Mouse (Mus musculus): ENCODE results near the gene Secisbp2l. TPM values are rescaled to one million over a fixed set of nuclear protein-coding genes. Genes with fewer than 3 reads are reported as not detected.

The Secisbp2l gene
- polyA plus RNA-seq, 1 experiment from 2014 or later: 32.7 TPM

- no peak overlapping the region for H3K27ac ChIP-seq
- H3K36me3 ChIP-seq (replicated peaks): no peaks in the 10 kb centered on the region
- no peak for ATAC-seq (replicated peaks)
- 82% methylated on average over 2 of the region's 2 CpGs for WGBS
- no peaks in the 10 kb centered on the region for H3K27me3 ChIP-seq (replicated peaks)
- peak overlapping the region; percentile 68 for H3K4me2 ChIP-seq
- H3K9ac ChIP-seq: peak overlapping the region; percentile 37; the same call in 1 of the 2 replicates
- no peaks in the 10 kb centered on the region for H3K9me3 ChIP-seq
- 0 out of 2 replicates have a peak overlapping the region, but pooled peaks have one; percentile 63 for H3K4me3 ChIP-seq
- H3K4me1 ChIP-seq: peaks cover 25% of the 10 kb centered on the region
Observed at GRCm38 (mm10) chr2:125781006-125781405, 1.7 kb downstream of the Secisbp2l start.

GRCm38 (mm10) chr2:125778380-125778779 is 4.3 kb downstream of the Secisbp2l start:
- Histone ChIP-seq H3K36me3 (replicated peaks) (no peaks in the 10 kb centered on the region), H3K4me2 (no peak overlapping the region), H3K27me3 (replicated peaks) (no peaks in the 10 kb centered on the region), H3K4me1 (peaks cover 23% of the 10 kb centered on the region), H3K4me3 (no peak overlapping the region), H3K9ac (no peak overlapping the region), H3K9me3 (no peaks in the 10 kb centered on the region), H3K27ac (no peak overlapping the region)
- 86% methylated on average over 12 of the region's 12 CpGs for WGBS
- no peak for ATAC-seq (replicated peaks)

- Histone ChIP-seq H3K9me3 (no peaks in the 10 kb centered on the region), H3K4me3 (no peak overlapping the region), H3K9ac (no peak overlapping the region), H3K27ac (no peak overlapping the region), H3K4me2 (no peak overlapping the region), H3K36me3 (replicated peaks) (0 out of 2 replicates have a peak, but pooled peaks cover 3% of the 10 kb centered on the region), H3K4me1 (peaks cover 18% of the 10 kb centered on the region), H3K27me3 (replicated peaks) (no peaks in the 10 kb centered on the region)
- no peak for ATAC-seq (replicated peaks)
- WGBS: 88% methylated on average over 3 of the region's 3 CpGs
Observed at GRCm38 (mm10) chr2:125777018-125777417, 5.7 kb downstream of the Secisbp2l start.

GRCm38 (mm10) chr2:125775661-125776060 is 7.0 kb downstream of the Secisbp2l start:
- H3K9me3 ChIP-seq: no peaks in the 10 kb centered on the region
- ATAC-seq (replicated peaks): no peak
- no peak overlapping the region for H3K27ac ChIP-seq
- H3K4me1 ChIP-seq: peaks cover 5% of the 10 kb centered on the region
- WGBS: 90% methylated on average over 7 of the region's 7 CpGs
- H3K36me3 ChIP-seq (replicated peaks): peaks cover 7% of the 10 kb centered on the region
- H3K27me3 ChIP-seq (replicated peaks): no peaks in the 10 kb centered on the region
- H3K4me3 ChIP-seq: no peak overlapping the region
- no peak overlapping the region for H3K9ac ChIP-seq
- H3K4me2 ChIP-seq: no peak overlapping the region

GRCm38 (mm10) chr2:125774846-125775245 is 7.8 kb downstream of the Secisbp2l start:
- H3K36me3 ChIP-seq (replicated peaks): peaks cover 12% of the 10 kb centered on the region
- WGBS: 94% methylated on average over 4 of the region's 4 CpGs
- ATAC-seq (replicated peaks): no peak
- H3K4me3 ChIP-seq: no peak overlapping the region
- H3K27ac ChIP-seq: no peak overlapping the region
- H3K27me3 ChIP-seq (replicated peaks): no peaks in the 10 kb centered on the region
- H3K4me2 ChIP-seq: no peak overlapping the region
- no peak overlapping the region for H3K9ac ChIP-seq
- no peaks in the 10 kb centered on the region for H3K4me1 ChIP-seq
- H3K9me3 ChIP-seq: no peaks in the 10 kb centered on the region

GRCm38 (mm10) chr2:125765029-125765428 is 17.6 kb downstream of the Secisbp2l start:
- H3K27me3 ChIP-seq (replicated peaks): no peaks in the 10 kb centered on the region
- H3K9ac ChIP-seq: no peak overlapping the region
- H3K27ac ChIP-seq: no peak overlapping the region
- H3K9me3 ChIP-seq: no peaks in the 10 kb centered on the region
- ATAC-seq (replicated peaks): no peak
- H3K4me2 ChIP-seq: no peak overlapping the region
- no peak overlapping the region for H3K4me3 ChIP-seq
- WGBS: 89% methylated on average over 3 of the region's 3 CpGs
- no peaks in the 10 kb centered on the region for H3K4me1 ChIP-seq
- peaks cover 42% of the 10 kb centered on the region for H3K36me3 ChIP-seq (replicated peaks)

- H3K9me3 ChIP-seq: no peaks in the 10 kb centered on the region
- H3K4me2 ChIP-seq: no peak overlapping the region
- no peaks in the 10 kb centered on the region for H3K4me1 ChIP-seq
- no peaks in the 10 kb centered on the region for H3K27me3 ChIP-seq (replicated peaks)
- WGBS: 96% methylated on average over 5 of the region's 5 CpGs
- H3K27ac ChIP-seq: no peak overlapping the region
- no peak overlapping the region for H3K9ac ChIP-seq
- H3K36me3 ChIP-seq (replicated peaks): peaks cover 41% of the 10 kb centered on the region
- no peak for ATAC-seq (replicated peaks)
- H3K4me3 ChIP-seq: no peak overlapping the region
Observed at GRCm38 (mm10) chr2:125764531-125764930, 18.1 kb downstream of the Secisbp2l start.

GRCm38 (mm10) chr2:125749330-125749729 is 33.3 kb downstream of the Secisbp2l start:
- Histone ChIP-seq H3K4me2 (no peak overlapping the region), H3K27ac (no peak overlapping the region), H3K4me3 (no peak overlapping the region), H3K9ac (no peak overlapping the region), H3K36me3 (replicated peaks) (peaks cover 49% of the 10 kb centered on the region), H3K4me1 (no peaks in the 10 kb centered on the region), H3K9me3 (no peaks in the 10 kb centered on the region), H3K27me3 (replicated peaks) (no peaks in the 10 kb centered on the region)
- 90% methylated on average over 2 of the region's 2 CpGs for WGBS
- no peak for ATAC-seq (replicated peaks)

- H3K27ac ChIP-seq: no peak overlapping the region
- H3K4me1 ChIP-seq: no peaks in the 10 kb centered on the region
- no peak overlapping the region for H3K4me3 ChIP-seq
- 86% methylated on average over 6 of the region's 6 CpGs for WGBS
- H3K36me3 ChIP-seq (replicated peaks): peaks cover 38% of the 10 kb centered on the region
- H3K27me3 ChIP-seq (replicated peaks): no peaks in the 10 kb centered on the region
- no peak overlapping the region for H3K4me2 ChIP-seq
- no peaks in the 10 kb centered on the region for H3K9me3 ChIP-seq
- no peak for ATAC-seq (replicated peaks)
- H3K9ac ChIP-seq: no peak overlapping the region
Observed at GRCm38 (mm10) chr2:125739338-125739737, 43.3 kb downstream of the Secisbp2l start.

- Histone ChIP-seq H3K27ac (no peak overlapping the region), H3K9me3 (no peaks in the 10 kb centered on the region), H3K4me1 (no peaks in the 10 kb centered on the region), H3K4me2 (no peak overlapping the region), H3K27me3 (replicated peaks) (no peaks in the 10 kb centered on the region), H3K4me3 (no peak overlapping the region), H3K9ac (no peak overlapping the region), H3K36me3 (replicated peaks) (peaks cover 34% of the 10 kb centered on the region)
- WGBS: 81% methylated on average over 5 of the region's 5 CpGs
- no peak for ATAC-seq (replicated peaks)
Observed at GRCm38 (mm10) chr2:125738718-125739117, 44.0 kb downstream of the Secisbp2l start.

- H3K4me1 ChIP-seq: peaks cover 11% of the 10 kb centered on the region
- no peaks in the 10 kb centered on the region for H3K9me3 ChIP-seq
- H3K4me3 ChIP-seq: no peak overlapping the region
- H3K9ac ChIP-seq: no peak overlapping the region
- H3K27me3 ChIP-seq (replicated peaks): no peaks in the 10 kb centered on the region
- no peak for ATAC-seq (replicated peaks)
- H3K27ac ChIP-seq: no peak overlapping the region
- H3K4me2 ChIP-seq: no peak overlapping the region
- H3K36me3 ChIP-seq (replicated peaks): peaks cover 20% of the 10 kb centered on the region
Observed at GRCm38 (mm10) chr2:125736025-125736343, 46.7 kb downstream of the Secisbp2l start.

GRCm38 (mm10) chr2:125735333-125736024 is 47.2 kb downstream of the Secisbp2l start:
- Histone ChIP-seq H3K27ac (no peak overlapping the region), H3K4me1 (peaks cover 11% of the 10 kb centered on the region), H3K4me3 (no peak overlapping the region), H3K4me2 (no peak overlapping the region), H3K9ac (no peak overlapping the region), H3K36me3 (replicated peaks) (peaks cover 16% of the 10 kb centered on the region), H3K27me3 (replicated peaks) (no peaks in the 10 kb centered on the region), H3K9me3 (no peaks in the 10 kb centered on the region)
- 74% methylated on average over 2 of the region's 2 CpGs for whole genome bisulfite sequencing
- no peak for ATAC-seq (replicated peaks)

- no peak overlapping the region for H3K4me3 ChIP-seq
- H3K4me1 ChIP-seq: peaks cover 11% of the 10 kb centered on the region
- H3K27me3 ChIP-seq (replicated peaks): no peaks in the 10 kb centered on the region
- H3K4me2 ChIP-seq: no peak overlapping the region
- H3K36me3 ChIP-seq (replicated peaks): peaks cover 10% of the 10 kb centered on the region
- no peaks in the 10 kb centered on the region for H3K9me3 ChIP-seq
- no peak overlapping the region for H3K27ac ChIP-seq
- no peak for ATAC-seq (replicated peaks)
- H3K9ac ChIP-seq: no peak overlapping the region
Observed at GRCm38 (mm10) chr2:125734741-125735140, 47.9 kb downstream of the Secisbp2l start.

Data from midbrain, embryonic 15.5 days (tissue).